Mouse (Mus musculus): ENCODE data around the gene Pnpla6.
A peak's percentile ranks its signal among the peaks of the same experiment; 100 is the strongest.

The Pnpla6 gene

DNA sequence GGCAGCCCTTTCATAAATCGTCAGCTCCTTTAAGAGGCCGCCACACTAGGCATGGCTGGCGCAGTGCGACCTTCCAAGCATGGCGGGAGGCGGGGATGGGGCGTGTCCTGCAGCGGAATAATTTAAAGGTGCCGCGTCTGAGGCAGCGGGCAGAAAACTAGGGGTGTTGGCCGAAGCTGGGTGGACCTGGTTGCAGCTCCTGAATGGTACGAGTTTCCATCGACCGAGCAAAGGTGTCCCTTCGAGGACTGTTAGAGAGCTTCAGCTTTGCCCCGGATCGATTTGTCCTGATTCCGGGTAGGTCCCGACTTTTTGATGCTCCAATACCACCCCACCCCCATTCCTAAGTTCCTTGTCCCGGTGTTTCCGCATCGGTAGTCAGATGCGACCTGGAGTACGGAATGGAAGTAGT is at the start of gene Pnpla6:
Gene Pnpla6 (plus strand): TSS at position 125 of the 412 bp plus-strand sequence.
- DNase-seq, result peak; percentile 92 to 94

DNA sequence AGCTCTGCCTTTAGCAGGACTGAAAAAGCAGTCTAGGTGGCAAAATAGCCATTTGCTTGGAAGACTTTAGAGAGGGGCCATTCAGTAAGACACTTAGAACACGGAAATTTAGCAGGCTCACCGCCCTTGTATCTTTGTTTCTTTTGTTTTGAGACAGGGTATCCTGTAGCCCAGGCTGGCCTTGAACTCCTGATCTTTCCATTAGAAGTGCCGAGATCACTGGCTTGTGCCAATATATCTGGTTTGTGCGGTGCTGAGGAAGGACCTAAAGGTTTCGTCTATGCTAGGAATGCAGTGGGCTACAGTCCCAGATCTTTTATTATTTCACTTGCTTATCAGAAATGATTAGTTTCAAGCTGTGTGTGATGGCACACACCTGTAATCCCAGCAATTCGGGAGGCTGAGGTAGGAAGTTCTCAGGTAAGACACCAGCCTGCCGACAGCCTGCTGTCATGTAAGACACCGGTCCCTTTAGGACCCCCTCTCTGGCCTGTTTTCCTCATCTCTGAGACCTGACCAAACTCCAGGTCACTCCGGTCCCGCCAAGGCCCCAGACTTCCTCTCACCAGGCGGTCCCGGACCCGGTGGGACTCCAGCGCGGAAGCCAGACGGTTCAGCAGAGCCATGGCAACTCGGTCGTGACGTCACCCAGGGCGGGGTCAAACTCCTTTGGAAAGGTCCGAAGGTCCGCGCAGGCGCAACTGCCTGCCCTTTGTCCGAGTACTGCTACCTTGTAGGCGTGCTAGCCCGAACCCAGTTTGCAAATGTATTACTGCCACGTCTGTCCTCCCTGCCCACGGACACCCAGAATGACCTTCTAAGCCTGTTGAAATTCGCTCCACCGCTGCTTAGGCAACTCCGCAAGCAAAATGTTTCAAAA is 47.9 kb upstream of the Pnpla6 start, which contains the start of gene Pex11g:
Gene Pex11g (minus strand): TSS at position 675 of the 880 bp plus-strand sequence.
- DNase-seq, result peak; percentile 100

DNA sequence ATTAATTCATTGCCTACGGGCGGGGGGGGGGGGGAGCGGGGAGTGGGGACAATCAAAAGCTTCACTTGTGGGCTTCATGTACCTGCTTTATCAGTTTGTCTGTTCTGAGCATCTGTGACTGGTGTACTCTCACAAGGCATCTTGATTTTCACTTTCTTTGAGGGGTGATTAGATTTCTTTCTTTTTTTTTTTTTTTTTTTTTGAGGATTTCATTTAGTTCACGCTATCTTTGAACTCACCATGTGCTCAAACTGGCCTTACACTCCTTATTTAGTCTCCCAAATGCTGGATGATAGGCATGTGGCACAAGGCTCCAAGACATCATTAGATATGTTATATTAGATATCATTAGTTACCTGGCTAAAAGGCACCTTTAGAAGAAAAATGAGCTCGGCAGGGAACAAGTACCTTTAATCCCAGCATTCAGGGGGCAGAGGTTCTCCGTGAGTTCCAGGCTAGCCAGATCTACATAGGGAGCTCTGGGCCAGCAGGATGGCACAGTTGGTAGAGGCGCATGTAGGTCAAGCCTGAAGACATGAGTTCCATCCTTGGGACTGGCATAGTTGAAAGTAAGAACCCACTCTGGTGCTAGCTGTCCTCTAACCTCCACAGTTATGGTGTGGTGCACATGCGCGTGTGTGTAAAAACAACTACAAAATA is 47.2 kb upstream of the Pnpla6 start:
- DNase-seq, result no peak

DNA sequence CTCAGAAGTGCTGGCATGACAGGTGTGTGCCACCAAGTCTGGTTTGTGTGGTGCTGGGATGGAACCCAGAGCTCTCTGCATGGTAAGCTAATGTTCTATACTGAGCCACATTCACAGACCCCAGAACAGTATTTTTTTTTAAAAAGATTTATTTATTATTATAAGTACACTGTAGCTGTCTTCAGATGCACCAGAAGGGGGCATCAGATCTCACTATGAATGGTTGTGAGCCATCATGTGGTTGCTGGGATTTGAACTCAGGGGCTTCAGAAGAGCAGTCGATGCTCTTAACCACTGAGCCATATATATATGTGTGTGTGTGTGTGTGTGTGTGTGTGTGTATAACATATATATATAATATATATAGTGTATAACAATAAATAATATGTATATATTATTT is 46.3 kb upstream of the Pnpla6 start:
- DNase-seq, result no peak

DNA sequence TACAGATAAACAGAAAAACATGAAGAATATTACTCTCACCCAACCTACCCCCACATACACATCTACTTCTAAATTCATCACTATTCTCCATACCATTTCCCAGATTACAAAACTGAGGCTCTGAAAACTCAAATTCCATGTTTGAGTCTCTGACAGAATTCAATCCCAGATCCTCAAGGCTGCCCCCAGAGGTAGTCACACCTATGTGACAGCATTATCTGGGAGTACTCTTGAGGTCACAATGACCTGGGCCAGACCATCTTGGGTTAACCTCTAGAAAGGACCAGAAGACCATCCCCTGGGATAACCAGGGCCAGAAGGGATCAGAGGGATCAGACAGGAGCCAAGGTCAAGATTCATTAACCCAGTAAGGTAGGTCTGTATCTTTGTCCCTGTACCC is 44.6 kb upstream of the Pnpla6 start, which contains the start of gene Tex45:
Gene Tex45 (plus strand): TSS at position 301 of the 400 bp plus-strand sequence.
- DNase-seq, result no peak

DNA sequence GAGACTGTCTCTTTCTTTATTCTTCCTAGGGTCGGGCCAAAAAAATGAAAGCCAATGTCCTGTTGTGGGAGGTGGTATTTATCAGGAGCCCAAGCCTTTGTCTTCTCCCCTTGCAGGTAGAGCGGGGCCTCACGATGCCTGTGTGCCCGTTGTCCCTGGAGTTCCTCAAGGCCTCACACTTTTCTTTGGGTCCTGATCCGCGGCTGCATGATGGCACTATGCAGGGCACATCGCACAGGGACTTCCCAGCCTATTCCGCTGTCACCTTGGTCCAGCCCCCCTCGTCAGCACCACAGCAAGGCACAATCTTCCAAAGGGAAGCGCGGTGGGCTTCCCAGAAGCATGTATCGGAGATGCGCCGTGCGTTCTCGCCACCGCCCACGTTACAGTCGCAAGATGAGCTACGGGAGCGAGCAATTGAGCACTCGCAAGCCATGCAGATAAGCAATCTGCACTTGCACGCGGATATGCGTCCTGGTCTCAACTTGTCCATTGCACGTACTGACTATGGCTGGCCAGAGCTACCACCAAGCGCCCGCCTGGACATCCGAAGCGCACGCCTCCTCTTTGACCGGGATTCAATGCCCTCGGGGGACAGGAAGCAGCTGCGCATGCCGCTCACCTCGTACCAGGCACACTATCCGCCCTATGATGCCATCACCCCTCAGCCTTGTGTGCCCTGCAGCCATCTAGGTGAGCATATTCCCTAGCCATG is 39.3 kb upstream of the Pnpla6 start:
- DNase-seq, result peak in 1 of 2 experiments; percentile 17

DNA sequence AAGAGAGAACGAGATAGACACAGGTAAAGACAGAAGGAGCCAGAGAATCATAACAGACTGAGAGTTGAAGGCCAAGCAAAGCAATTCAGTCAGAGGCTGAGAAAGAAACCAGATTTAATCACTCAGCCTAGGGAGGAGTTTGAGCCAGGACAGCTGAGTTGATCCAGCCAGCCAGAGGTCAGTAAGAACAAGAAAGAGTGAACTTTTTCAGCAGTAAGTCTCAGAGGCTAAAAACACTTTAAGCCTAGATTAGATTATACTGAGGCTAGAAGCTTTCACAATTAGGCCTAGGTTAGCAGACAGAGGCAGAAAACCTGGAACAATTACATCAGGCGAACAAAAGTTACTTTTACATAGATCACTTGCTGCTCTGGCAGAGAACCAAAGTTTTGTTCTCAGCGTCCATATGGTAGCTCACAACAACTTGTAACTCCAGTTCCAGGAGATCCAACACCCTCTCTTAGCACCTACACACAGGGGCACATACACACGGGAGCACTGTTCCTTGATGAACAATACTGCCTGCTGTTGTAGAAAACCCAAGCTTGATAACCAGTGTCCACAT is 34.9 kb upstream of the Pnpla6 start:
- peak in 1 of 2 experiments; percentile 17 for DNase-seq

DNA sequence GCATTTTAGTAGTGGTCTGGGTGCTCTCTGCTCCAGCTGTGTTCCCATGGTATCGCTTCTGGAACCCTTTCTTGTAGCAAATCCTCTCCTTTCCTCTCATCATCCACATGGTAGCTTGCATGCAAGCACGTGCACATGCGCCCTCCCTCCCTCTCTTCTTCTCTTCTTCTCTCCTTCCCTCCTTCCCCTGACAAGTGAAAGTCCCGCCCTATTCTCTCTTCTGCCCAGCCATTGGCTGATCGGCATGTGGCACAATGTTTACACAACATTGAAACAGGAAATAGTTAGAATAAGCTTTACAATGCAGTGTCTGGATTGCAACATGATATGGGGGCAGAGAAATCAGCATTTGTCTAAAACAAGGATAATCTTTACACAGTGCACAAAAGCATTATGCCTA is 33.6 kb upstream of the Pnpla6 start:
- DNase-seq, result no peak

DNA sequence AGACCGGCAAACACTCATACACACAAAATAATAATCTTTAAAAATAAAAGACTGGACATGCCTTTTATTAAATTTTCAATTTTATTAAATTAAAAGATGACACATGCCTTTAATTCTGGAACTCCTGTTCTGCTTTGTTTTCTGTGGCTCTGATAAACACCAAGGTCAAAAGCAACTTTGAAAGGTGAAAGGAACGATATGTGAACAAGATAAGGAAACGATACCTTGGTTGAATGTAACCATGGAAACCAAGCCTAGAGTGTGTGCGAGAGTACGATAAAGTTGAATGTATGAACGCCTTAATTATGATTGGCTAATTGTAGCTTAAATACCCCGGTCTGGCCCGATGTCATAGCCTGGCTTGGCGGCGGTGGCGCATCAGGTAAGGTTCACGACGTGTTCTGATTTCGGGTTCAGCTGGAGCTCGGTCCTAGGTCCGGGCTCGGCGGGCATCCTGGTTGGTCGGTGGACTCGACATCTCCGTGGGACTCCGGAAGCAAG is 32.9 kb upstream of the Pnpla6 start:
- no peak for DNase-seq

DNA sequence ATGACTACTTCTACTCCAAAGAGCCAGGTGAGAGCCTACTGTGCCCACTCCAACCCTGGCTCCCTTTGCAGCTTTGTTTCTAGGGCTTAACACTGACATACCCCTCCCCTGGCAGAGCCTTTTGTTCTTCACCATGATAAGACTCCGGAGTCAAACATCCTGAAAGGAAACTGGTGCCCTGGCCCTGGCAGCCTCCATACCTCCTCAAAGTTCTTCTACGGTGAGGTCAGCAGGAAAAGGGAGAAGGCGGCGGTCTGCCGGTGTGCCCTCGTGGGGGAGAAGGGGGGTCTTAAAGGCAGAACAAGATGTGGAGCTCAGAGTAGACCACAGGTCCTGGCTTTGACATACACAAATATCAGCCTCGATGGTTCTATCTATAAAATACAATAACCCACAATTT is 31.6 kb upstream of the Pnpla6 start:
- DNase-seq, result no peak

DNA sequence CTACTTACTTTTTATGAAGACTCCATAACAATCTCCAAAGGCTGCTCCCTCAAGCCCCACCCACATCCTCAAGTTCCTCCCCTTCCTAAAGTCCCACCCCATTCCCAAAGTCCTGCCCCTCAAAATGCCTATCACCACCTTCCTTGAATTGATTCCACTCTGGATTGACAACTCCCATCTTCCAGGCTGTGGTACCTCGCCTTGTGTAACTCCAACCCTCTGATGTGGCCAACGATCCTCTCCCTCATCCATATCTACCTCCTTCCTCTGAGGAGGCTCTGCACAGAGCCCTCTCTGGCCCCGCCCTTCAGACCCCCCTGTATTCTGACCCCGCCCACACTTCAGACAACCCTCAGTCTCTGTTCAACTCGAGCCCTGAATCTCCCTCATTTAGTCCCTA is 30.0 kb upstream of the Pnpla6 start:
- DNase-seq, result no peak

DNA sequence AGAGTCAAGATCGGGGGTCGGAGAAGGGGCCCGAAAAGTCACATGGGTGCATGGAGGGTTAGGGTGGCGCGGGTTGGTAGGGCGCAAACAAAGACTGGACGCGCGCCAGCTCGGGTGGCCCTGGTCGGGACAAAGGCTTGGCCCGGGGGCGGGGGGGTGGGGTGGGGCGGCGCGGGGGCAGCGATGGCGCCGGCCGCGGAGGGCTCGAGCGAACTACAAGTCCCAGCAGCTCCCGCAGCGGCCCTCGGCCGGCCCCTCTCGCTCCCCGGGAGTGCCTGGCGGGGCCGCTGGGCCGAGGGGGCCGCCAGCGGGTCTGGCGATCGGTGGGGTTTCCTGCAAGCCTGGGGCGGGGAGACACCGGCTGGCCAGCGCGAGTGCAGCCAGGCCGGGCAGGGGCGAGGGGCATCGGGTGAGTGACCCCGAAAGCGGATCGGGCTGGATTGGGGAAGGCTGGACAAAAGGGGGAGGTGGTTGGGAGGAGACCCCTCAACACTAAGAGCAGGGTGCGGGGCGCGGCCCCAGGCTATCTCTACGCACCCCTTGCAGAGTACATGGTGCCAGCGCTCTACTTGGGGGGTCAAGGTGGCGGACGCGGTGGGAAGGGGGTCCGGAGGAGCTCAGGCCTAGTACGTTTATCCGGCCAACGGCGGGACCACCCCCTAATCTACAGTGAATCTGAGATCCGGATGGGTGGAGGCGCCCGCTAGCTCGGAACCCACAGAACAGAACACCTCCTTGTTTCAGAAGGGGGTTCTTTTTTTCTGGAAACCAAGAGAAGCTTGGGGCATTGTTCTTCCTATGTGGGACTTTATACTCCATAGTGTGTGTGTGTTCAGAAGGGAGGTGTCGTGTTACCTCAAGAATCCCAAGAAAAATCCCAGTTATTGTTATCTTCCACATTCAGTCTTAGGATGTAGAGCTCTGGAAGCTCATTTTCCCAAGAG is 22.0 kb upstream of the Pnpla6 start, which contains the start of gene Zfp358:
Gene Zfp358 (plus strand): TSS at position 238 of the 944 bp plus-strand sequence.
- DNase-seq, result peak; percentile 84 to 91

DNA sequence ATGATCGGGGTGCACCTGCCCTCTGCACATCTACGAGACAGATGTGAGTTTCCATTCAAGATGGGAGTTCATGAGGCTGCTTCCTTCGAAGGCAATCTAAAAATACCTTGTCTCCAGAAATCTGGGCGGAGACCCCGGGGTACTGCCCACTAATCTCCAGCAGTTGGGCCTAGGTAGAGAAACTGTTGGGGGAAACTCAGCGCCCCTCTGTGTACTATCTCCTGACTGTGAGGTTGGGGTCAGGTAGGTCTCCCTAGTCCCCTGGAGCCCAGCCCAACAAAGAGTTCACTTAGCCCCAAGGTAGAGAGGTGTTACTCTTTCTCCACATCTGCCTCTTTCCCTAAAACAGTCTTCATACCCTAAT is 21.4 kb upstream of the Pnpla6 start:
- no peak for DNase-seq

DNA sequence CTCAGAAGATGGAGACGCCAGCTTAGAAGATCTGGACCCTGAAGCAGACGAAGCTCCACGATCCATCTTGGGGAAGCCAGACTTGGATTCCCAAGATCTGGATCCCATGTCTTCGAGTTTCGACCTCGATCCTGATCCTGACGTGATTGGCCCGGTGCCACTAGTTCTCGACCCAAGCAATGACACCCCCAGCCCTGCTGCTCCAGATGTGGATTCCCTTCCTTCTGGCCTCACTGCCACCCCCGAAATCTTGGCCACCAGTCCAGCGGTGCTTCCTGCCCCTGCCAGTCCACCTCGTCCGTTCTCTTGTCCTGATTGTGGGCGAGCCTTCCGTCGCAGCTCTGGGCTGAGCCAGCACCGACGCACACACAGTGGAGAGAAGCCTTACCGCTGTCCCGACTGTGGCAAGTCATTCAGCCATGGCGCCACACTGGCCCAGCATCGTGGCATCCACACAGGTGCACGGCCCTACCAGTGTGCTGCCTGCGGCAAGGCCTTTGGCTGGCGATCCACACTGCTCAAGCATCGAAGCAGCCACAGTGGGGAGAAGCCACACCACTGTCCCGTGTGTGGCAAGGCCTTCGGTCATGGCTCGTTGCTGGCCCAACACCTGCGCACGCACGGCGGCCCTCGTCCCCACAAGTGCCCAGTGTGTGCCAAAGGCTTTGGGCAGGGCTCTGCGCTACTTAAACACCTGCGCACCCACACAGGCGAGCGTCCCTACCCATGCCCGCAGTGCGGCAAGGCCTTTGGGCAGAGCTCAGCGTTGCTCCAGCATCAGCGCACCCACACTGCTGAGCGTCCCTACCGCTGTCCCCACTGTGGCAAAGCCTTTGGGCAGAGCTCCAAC is 19.4 kb upstream of the Pnpla6 start:
- DNase-seq, result no peak

DNA sequence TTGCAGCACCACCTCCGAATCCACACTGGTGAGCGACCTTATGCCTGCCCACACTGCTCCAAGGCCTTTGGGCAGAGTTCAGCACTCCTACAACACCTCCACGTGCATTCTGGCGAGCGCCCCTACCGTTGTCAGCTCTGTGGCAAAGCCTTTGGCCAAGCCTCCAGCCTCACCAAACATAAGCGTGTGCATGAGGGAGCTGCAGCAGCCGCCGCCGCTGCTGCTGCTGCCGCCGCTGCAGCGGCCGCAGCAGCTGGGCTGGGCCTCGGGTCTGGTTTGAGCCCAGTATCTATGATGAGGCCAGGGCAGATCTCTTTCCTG is 18.8 kb upstream of the Pnpla6 start:
- DNase-seq, result no peak

DNA sequence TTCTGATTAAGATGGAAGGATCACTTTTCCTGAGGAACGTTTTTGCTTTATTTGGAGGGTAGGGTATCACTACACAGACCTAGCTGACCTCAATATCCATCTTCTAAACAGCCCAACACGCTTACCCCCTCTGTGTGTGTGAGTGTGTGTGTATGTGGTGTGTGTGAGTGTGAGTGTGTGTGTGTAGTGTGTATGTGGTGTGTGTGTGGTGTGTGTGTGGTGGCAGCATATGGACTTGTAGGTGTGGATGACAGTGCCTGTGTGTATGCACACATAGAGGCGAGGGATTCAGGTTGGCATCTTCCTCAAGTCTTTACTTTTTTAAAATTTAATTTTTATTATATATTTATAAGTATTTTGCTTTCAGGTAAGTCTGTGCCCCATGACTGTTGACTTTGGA is 16.6 kb upstream of the Pnpla6 start:
- no peak for DNase-seq

DNA sequence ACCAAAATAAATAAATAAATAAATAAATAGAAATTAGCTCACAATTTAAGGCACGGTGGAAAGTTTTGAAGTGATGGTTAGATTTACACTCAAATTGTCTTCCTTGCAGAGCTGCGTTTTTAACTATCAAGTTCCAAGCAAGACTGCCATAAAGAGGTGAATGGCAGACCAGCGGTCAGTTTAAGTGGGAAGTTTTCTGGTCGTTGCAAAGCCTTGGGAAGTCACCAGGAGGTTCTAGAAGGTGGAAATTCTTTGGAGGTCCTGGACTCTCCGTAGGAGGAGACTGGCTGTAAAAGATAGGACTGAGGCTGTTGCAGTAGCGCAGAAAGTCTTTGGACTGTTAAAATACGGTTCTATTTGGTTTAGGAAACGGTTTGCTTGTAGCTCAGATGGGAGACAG is 15.4 kb upstream of the Pnpla6 start:
- DNase-seq, result no peak

DNA sequence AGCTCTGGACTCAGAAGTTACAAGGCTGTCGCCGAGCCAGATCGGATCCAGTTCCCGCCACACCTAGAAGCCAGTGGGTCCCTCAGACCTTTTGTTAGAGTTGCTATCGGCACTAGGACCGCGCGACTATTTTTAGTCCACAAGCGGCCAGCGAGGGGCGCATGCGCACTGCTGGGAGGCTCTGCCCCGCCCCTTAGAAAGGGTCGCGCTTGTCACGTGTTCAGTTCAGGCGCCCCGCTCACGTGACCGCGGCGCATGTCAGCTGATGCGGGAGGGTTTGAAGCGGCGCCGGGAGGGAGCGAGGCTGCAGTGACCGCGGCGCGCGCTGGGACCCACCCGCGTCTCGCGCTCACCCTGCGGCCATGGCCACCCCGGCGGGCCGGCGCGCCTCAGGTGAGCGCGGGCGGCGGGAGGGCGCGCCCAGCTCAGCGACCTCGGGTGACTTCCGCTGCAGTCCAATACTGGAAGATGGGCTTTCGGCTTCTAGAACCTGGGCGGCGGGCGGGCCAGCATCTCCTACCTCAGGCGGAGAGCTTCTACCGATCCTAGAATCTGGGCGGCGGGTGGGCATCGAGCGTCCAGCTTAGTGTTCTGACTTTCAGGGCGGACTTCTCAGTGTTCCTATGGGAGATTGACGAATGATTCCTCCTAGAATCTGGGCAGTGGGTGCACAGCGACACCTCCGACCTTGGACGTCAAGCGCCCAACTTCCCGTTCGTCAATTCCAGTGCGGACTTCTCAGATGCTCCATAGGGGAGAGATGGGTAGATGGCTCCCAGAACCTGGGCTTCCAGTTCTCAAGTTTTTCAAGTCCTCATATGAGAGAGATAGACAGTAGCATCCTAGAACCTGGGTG is 14.7 kb upstream of the Pnpla6 start, which contains the start of gene Mcoln1:
Gene Mcoln1 (plus strand): TSS at position 223 of the 856 bp plus-strand sequence.
- DNase-seq, result peak; percentile 98 to 99

DNA sequence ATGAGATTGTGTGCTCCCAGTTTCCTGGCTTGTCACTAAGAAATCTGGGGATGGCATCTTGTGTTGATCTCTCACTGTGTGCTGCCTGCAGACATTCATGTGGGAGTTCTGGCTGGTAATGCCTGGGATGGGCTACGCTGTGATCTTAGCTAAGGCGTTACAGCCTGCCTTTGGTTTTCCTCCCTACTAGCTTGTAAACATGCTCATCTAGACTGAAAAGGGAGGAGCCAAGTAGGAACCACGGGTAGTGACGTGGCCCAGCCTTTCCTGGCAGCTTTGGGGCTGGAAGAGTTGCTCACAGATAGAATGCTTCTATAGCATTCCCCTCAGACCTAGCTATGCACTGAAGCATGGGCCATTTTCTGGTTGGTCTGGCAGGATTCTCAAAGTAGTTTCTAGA is 13.0 kb upstream of the Pnpla6 start:
- no peak for DNase-seq

All from kidney, postnatal 4 days (tissue).